Mouse (Mus musculus): ENCODE measurements around the gene Ckb.

- TF ChIP-seq TAL1 (IDR thresholded peaks at IDR 0.05; ENCODE audit: low read length) (no peak), GATA1 (IDR thresholded peaks at IDR 0.05; ENCODE audit: low read length) (no peak)
These were observed 10.7 kb upstream of the Ckb start for GRCm38 (mm10) chr12:111682806-111683205.

Measured in erythroblast, embryonic 14.5 days (primary cell).